Mouse (Mus musculus) limb, embryonic 10.5 days (tissue): ENCODE results near the gene N4bp2l1. TPM values are rescaled to one million over a fixed set of nuclear protein-coding genes. Genes with fewer than 3 reads are reported as not detected.

ENCODE experiments used
- DNase-seq: peaks from one replicate; pipeline ENCODE4 v3.0.0-alpha.2; 2017; ENCODE audit warnings: low spot score
- H3K27ac ChIP-seq: fragments of 300-500 bp; sonication (generic); 2 replicates; pipeline ENCODE4 v1.5.1; 2016; ENCODE audit warnings: mild to moderate bottlenecking
- H3K27me3 ChIP-seq: fragments of 300-500 bp; sonication (generic); 2 replicates; pipeline ENCODE4 v1.6.1; 2016; ENCODE audit warnings: low read depth, mild to moderate bottlenecking; ENCODE audit not compliant: poor library complexity, severe bottlenecking
- H3K36me3 ChIP-seq: fragments of 300-500 bp; sonication (generic); 2 replicates; pipeline ENCODE4 v1.6.1; 2016; ENCODE audit warnings: mild to moderate bottlenecking, moderate library complexity
- H3K4me1 ChIP-seq: fragments of 300-500 bp; sonication (generic); 2 replicates; pipeline ENCODE4 v1.6.1; 2016
- H3K4me3 ChIP-seq: fragments of 300-500 bp; sonication (generic); 2 replicates; pipeline ENCODE4 v1.5.1; 2016; ENCODE audit warnings: mild to moderate bottlenecking, moderate library complexity
- H3K9me3 ChIP-seq: fragments of 300-500 bp; sonication (generic); replicated peaks from 2 replicates; pipeline ENCODE4 v1.6.1; 2016; ENCODE audit warnings: mild to moderate bottlenecking
- WGBS: fragments of 180-500 bp; shearing (Covaris S2); methylation state at CpG from one replicate; pipeline ENCODE4 v1.1.7; 2016; 5-methylcytosine and 5-hydroxymethylcytosine counted together
- polyA plus RNA-seq: library from polyadenylated mRNA; unstranded; fragments of >200 nt; fragmentation: Nextera tagmentation; extraction: Ambion mirVana; gene quantifications from 2 replicates; pipeline ENCODE4 v1.2.1, GENCODE M21; 2016

Gene N4bp2l1
- polyA plus RNA-seq, 1 experiment from 2014 or later, result 2.7 TPM

GRCm38 (mm10) chr5:150574885-150575284 lies 22.1 kb downstream of the N4bp2l1 start:
- no peak overlapping the region for H3K27ac ChIP-seq
- no peak for DNase-seq
- 85% methylated on average over 5 of the region's 5 CpGs for WGBS

GRCm38 (mm10) chr5:150574403-150574802 lies 22.6 kb downstream of the N4bp2l1 start:
- 97% methylated on average over 3 of the region's 3 CpGs for WGBS
- H3K4me3 ChIP-seq, result no peak overlapping the region
- peaks cover 37% of the 10 kb centered on the region for H3K36me3 ChIP-seq
- H3K27me3 ChIP-seq, result no peaks in the 10 kb centered on the region
- no peak for DNase-seq
- H3K4me1 ChIP-seq, result peaks cover 5% of the 10 kb centered on the region; the same call in 1 of the 2 replicates
- H3K9me3 ChIP-seq, result no peaks in the 10 kb centered on the region
- no peak overlapping the region for H3K27ac ChIP-seq

More at GRCm38 (mm10) chr5:150574885-150575284, 22.1 kb downstream of the N4bp2l1 start:
- Histone ChIP-seq H3K4me1 (peaks cover 5% of the 10 kb centered on the region; the same call in 1 of the 2 replicates), H3K9me3 (no peaks in the 10 kb centered on the region), H3K27me3 (no peaks in the 10 kb centered on the region), H3K4me3 (no peak overlapping the region), H3K36me3 (peaks cover 32% of the 10 kb centered on the region)

- H3K4me1 ChIP-seq, result no peaks in the 10 kb centered on the region
- H3K27me3 ChIP-seq, result no peaks in the 10 kb centered on the region
- H3K36me3 ChIP-seq, result peaks cover 72% of the 10 kb centered on the region
- H3K9me3 ChIP-seq, result no peaks in the 10 kb centered on the region
- H3K4me3 ChIP-seq, result no peak overlapping the region
- no peak overlapping the region for H3K27ac ChIP-seq
- DNase-seq, result no peak
- 95% methylated on average over 11 of the region's 11 CpGs for WGBS
Measured at GRCm38 (mm10) chr5:150570496-150571219, 26.3 kb downstream of the N4bp2l1 start.

- H3K9me3 ChIP-seq, result no peaks in the 10 kb centered on the region
- H3K27ac ChIP-seq, result no peak overlapping the region
- no peaks in the 10 kb centered on the region for H3K4me1 ChIP-seq
- no peaks in the 10 kb centered on the region for H3K27me3 ChIP-seq
- 91% methylated on average over 5 of the region's 5 CpGs for WGBS
- H3K36me3 ChIP-seq, result peaks cover 94% of the 10 kb centered on the region
- H3K4me3 ChIP-seq, result no peak overlapping the region
- no peak for DNase-seq
Measured at GRCm38 (mm10) chr5:150566971-150567370, 30.0 kb downstream of the N4bp2l1 start.

- no peak for DNase-seq
- 89% methylated on average over 3 of the region's 3 CpGs for WGBS
- Histone ChIP-seq H3K36me3 (peaks cover 95% of the 10 kb centered on the region), H3K27ac (no peak overlapping the region), H3K9me3 (no peaks in the 10 kb centered on the region), H3K4me1 (no peaks in the 10 kb centered on the region), H3K27me3 (no peaks in the 10 kb centered on the region), H3K4me3 (no peak overlapping the region)
Measured at GRCm38 (mm10) chr5:150566226-150566625, 30.8 kb downstream of the N4bp2l1 start.

- 91% methylated on average over 6 of the region's 6 CpGs for WGBS
- Histone ChIP-seq H3K36me3 (peaks cover 94% of the 10 kb centered on the region), H3K9me3 (no peaks in the 10 kb centered on the region), H3K27me3 (no peaks in the 10 kb centered on the region), H3K27ac (no peak overlapping the region), H3K4me3 (no peak overlapping the region), H3K4me1 (no peaks in the 10 kb centered on the region)
- DNase-seq, result peak; percentile 23
Measured at GRCm38 (mm10) chr5:150564426-150564825, 32.6 kb downstream of the N4bp2l1 start.

- WGBS, result 92% methylated on average over 5 of the region's 5 CpGs
- Histone ChIP-seq H3K36me3 (peaks cover 96% of the 10 kb centered on the region), H3K27me3 (no peaks in the 10 kb centered on the region), H3K9me3 (no peaks in the 10 kb centered on the region), H3K4me3 (no peak overlapping the region), H3K27ac (no peak overlapping the region), H3K4me1 (no peaks in the 10 kb centered on the region)
- DNase-seq, result peak; percentile 12
Measured at GRCm38 (mm10) chr5:150561783-150562182, 35.2 kb downstream of the N4bp2l1 start.

- no peaks in the 10 kb centered on the region for H3K27me3 ChIP-seq
- H3K27ac ChIP-seq, result no peak overlapping the region
- H3K36me3 ChIP-seq, result peaks cover 94% of the 10 kb centered on the region
- H3K9me3 ChIP-seq, result no peaks in the 10 kb centered on the region
- no peak overlapping the region for H3K4me3 ChIP-seq
- H3K4me1 ChIP-seq, result no peaks in the 10 kb centered on the region
- no peak for DNase-seq
Measured at GRCm38 (mm10) chr5:150561376-150561775, 35.6 kb downstream of the N4bp2l1 start.

- WGBS, result 96% methylated on average over 5 of the region's 5 CpGs
- Histone ChIP-seq H3K9me3 (no peaks in the 10 kb centered on the region), H3K36me3 (peaks cover 90% of the 10 kb centered on the region), H3K4me1 (no peaks in the 10 kb centered on the region), H3K4me3 (no peak overlapping the region), H3K27me3 (no peaks in the 10 kb centered on the region), H3K27ac (no peak overlapping the region)
- no peak for DNase-seq
Measured at GRCm38 (mm10) chr5:150560851-150561250, 36.1 kb downstream of the N4bp2l1 start.

GRCm38 (mm10) chr5:150559519-150560103 lies 37.4 kb downstream of the N4bp2l1 start:
- WGBS, result 92% methylated on average over 6 of the region's 6 CpGs
- no peaks in the 10 kb centered on the region for H3K27me3 ChIP-seq
- H3K27ac ChIP-seq, result no peak overlapping the region
- peaks cover 90% of the 10 kb centered on the region for H3K36me3 ChIP-seq
- DNase-seq, result peak; percentile 12
- no peaks in the 10 kb centered on the region for H3K9me3 ChIP-seq
- no peaks in the 10 kb centered on the region for H3K4me1 ChIP-seq
- no peak overlapping the region for H3K4me3 ChIP-seq

- peak; percentile 11 for DNase-seq
- Histone ChIP-seq H3K36me3 (peaks cover 73% of the 10 kb centered on the region), H3K27me3 (no peaks in the 10 kb centered on the region), H3K4me1 (no peaks in the 10 kb centered on the region), H3K4me3 (no peak overlapping the region), H3K9me3 (no peaks in the 10 kb centered on the region), H3K27ac (no peak overlapping the region)
- 89% methylated on average over 3 of the region's 3 CpGs for WGBS
Measured at GRCm38 (mm10) chr5:150551637-150552036, 45.4 kb downstream of the N4bp2l1 start.

- Histone ChIP-seq H3K27ac (no peak overlapping the region), H3K27me3 (no peaks in the 10 kb centered on the region), H3K4me3 (no peak overlapping the region), H3K4me1 (no peaks in the 10 kb centered on the region), H3K36me3 (peaks cover 49% of the 10 kb centered on the region), H3K9me3 (no peaks in the 10 kb centered on the region; the same call in 1 of the 2 replicates)
- no peak for DNase-seq
- 91% methylated on average over 2 of the region's 2 CpGs for WGBS
Measured at GRCm38 (mm10) chr5:150543184-150543583, 53.8 kb downstream of the N4bp2l1 start.

- H3K36me3 ChIP-seq, result peaks cover 65% of the 10 kb centered on the region
- WGBS, result 94% methylated on average over 1 of the region's 1 CpGs
Measured at GRCm38 (mm10) chr5:150541302-150541701, 55.7 kb downstream of the N4bp2l1 start.

More at GRCm38 (mm10) chr5:150541302-150541701, 55.7 kb downstream of the N4bp2l1 start:
- Histone ChIP-seq H3K9me3 (no peaks in the 10 kb centered on the region; the same call in 1 of the 2 replicates), H3K4me1 (no peaks in the 10 kb centered on the region), H3K27me3 (no peaks in the 10 kb centered on the region), H3K4me3 (no peak overlapping the region), H3K27ac (no peak overlapping the region)
- DNase-seq, result no peak
